8 mouse cellular contexts compared by ENCODE assay signal in genomic region chr1:21961251-21962082, GRCm38 (mm10). TPM values are rescaled to one million over a fixed set of nuclear protein-coding genes. Genes with fewer than 3 reads are reported as not detected.
DNase-seq lines count a peak whose midpoint lies in the region; ATAC-seq and TF ChIP-seq lines count a peak whose summit lies in the region.

Gene Kcnq5, minus strand, starts transcription at chr1:21961942.

- H3K36me3 ChIP-seq in forebrain, embryonic 14.5 days (ENCODE audit: control insufficient read depth, insufficient read depth, low read length): no peaks in the 10 kb centered on the region
- H3K36me3 ChIP-seq in lung, postnatal 0 days (ENCODE audit: insufficient read depth, low read length): no peaks in the 10 kb centered on the region

- intact Hi-C loops in heart, postnatal 25 days (cut with DNase I): loop anchor here (10.0 kb wide), 1 partner anchor 153 kb away; no protein-coding TSS in a partner anchor

- H3K27ac ChIP-seq in forebrain, embryonic 14.5 days (ENCODE audit: low read depth, low read length): no peak within 1 kb of the TSS
- 0 out of 2 replicates have a peak within 1 kb of the TSS, but pooled peaks have one; percentile 3 for H3K27ac ChIP-seq in lung, postnatal 0 days (ENCODE audit: low read length)

- TF ChIP-seq EP300 in lung, postnatal 0 days (IDR thresholded peaks at IDR 0.05): no peak

- peaks cover 7% of the 10 kb centered on the region; the same call in 1 of the 2 replicates for H3K27me3 ChIP-seq in forebrain, embryonic 14.5 days (replicated peaks; ENCODE audit: control insufficient read depth, insufficient read depth, low read length)
- H3K27me3 ChIP-seq in lung, postnatal 0 days (replicated peaks; ENCODE audit: insufficient read depth, low read length): peaks cover 10% of the 10 kb centered on the region

- ATAC-seq in forebrain, embryonic 14.5 days: peak; percentile 85
- peak; percentile 83 for ATAC-seq in lung, postnatal 0 days

- DNase-seq in B cell, adult 2 months: peak; percentile 83 to 86
- DNase-seq in adrenal gland, postnatal 4 days (ENCODE audit: low spot score in 2 of 2): peak; percentile 13 to 24
- DNase-seq in forebrain, embryonic 14.5 days (ENCODE audit: low spot score): peak; percentile 71
- peak; percentile 7 for DNase-seq in heart, postnatal 25 days (ENCODE audit: low spot score)
- peak; percentile 64 to 68 for DNase-seq in layer of hippocampus, postnatal 14 days (ENCODE audit: low spot score in 2 of 2)
- peak; percentile 74 for DNase-seq in lung, postnatal 0 days (ENCODE audit: low spot score)
- peak; percentile 88 for DNase-seq in retina, postnatal 1 day
- DNase-seq in thymus, postnatal 4 days: peak; percentile 86

- peak; percentile 35 for TF ChIP-seq CTCF in lung, postnatal 0 days (IDR thresholded peaks at IDR 0.05)

- H3K4me2 ChIP-seq in forebrain, embryonic 14.5 days (ENCODE audit: low read length): peak within 1 kb of the TSS; percentile 77
- peak within 1 kb of the TSS; percentile 98 for H3K4me2 ChIP-seq in lung, postnatal 0 days (replicated peaks; ENCODE audit: low read depth, low read length)

- peak within 1 kb of the TSS; percentile 67 for H3K9ac ChIP-seq in forebrain, embryonic 14.5 days (ENCODE audit: low read length)
- H3K9ac ChIP-seq in lung, postnatal 0 days (replicated peaks; ENCODE audit: low read depth): no peak within 1 kb of the TSS

- no peaks in the 10 kb centered on the region for H3K9me3 ChIP-seq in forebrain, embryonic 14.5 days (replicated peaks; ENCODE audit: control insufficient read depth, low read length)
- no peaks in the 10 kb centered on the region for H3K9me3 ChIP-seq in lung, postnatal 0 days (ENCODE audit: low read length)

- H3K4me1 ChIP-seq in forebrain, embryonic 14.5 days (ENCODE audit: control insufficient read depth, insufficient read depth, low read length): peaks cover 9% of the 10 kb centered on the region; the same call in 1 of the 2 replicates
- peaks cover 5% of the 10 kb centered on the region; the same call in 1 of the 2 replicates for H3K4me1 ChIP-seq in lung, postnatal 0 days (ENCODE audit: insufficient read depth, low read depth, low read length)

- peak within 1 kb of the TSS; percentile 64 for H3K4me3 ChIP-seq in forebrain, embryonic 14.5 days (ENCODE audit: low read depth, low read length)
- peak within 1 kb of the TSS; percentile 57 for H3K4me3 ChIP-seq in lung, postnatal 0 days (ENCODE audit: low read depth, low read length)

- under 1% methylated on average over 61 of the region's 89 CpGs for WGBS in forebrain, embryonic 14.5 days
- WGBS in lung, postnatal 0 days: 2% methylated on average over 41 of the region's 89 CpGs

RNA-seq across cellular contexts. Expression of gene Kcnq5, which starts in this region (rescaled TPM):
- 1 to 10 TPM; 1.8 to 3.0 TPM for total RNA-seq in adrenal gland, postnatal 4 days (2021)
- polyA plus RNA-seq in forebrain, embryonic 14.5 days (2014; fragmentation: Nextera tagmentation; extraction: Ambion mirVana): 0.93 and 2.0 TPM in 2 replicates
- total RNA-seq in heart, postnatal 25 days (2021): 1 to 10 TPM; 3.1 to 3.6 TPM
- total RNA-seq in layer of hippocampus, postnatal 14 days (2021): 10 to 100 TPM; 77.6 to 78.6 TPM
- 1.5 and 1.6 TPM in 2 replicates for polyA plus RNA-seq in lung, postnatal 0 days (2015; fragmentation: Nextera tagmentation; extraction: Ambion mirVana)

Comparison
In these comparisons a context has a peak if more than half of its experiments do, and no peak if none do; other contexts are left out.
1. RNA of gene Kcnq5 (total RNA-seq): 77.6 to 78.6 TPM in layer of hippocampus, postnatal 14 days; 3.1 to 3.6 TPM in heart, postnatal 25 days and 1.8 to 3.0 TPM in adrenal gland, postnatal 4 days; every median in the first group is over 10 times any median in the second.
2. DNase-seq: peak in every context shown above with its lines; median percentile 88 in retina, postnatal 1 day; 86 in thymus, postnatal 4 days; 84 in B cell, adult 2 months; 74 in lung, postnatal 0 days; 71 in forebrain, embryonic 14.5 days; 66 in layer of hippocampus, postnatal 14 days; 18 in adrenal gland, postnatal 4 days; 7 in heart, postnatal 25 days.